14 mouse cellular contexts compared by ENCODE assay signal in genomic region chr2:35854877-35855276, GRCm38 (mm10).
DNase-seq lines count a peak whose midpoint lies in the region; ATAC-seq and TF ChIP-seq lines count a peak whose summit lies in the region.
"Had no signal": no experiment of that assay in that cellular context is flagged by ENCODE, and none has a peak within 500 bp of the region (broad histone marks: within the 10 kb centered on the region; RNA-seq: fewer than 3 reads in every experiment).

No protein-coding gene starts in this region.

- 0 out of 2 replicates have a peak, but pooled peaks cover 3% of the 10 kb centered on the region for H3K4me1 ChIP-seq in forebrain, postnatal 0 days (ENCODE audit: insufficient read depth)
- peaks cover 8% of the 10 kb centered on the region for H3K4me1 ChIP-seq in forebrain, embryonic 14.5 days (ENCODE audit: control insufficient read depth, insufficient read depth, low read length)
- no peaks in the 10 kb centered on the region for H3K4me1 ChIP-seq in lung, postnatal 0 days (ENCODE audit: insufficient read depth, low read depth, low read length)
- peaks cover 37% of the 10 kb centered on the region for H3K4me1 ChIP-seq in embryonic facial prominence, embryonic 10.5 days

- no peak overlapping the region for H3K9ac ChIP-seq in forebrain, postnatal 0 days
- no peak overlapping the region for H3K9ac ChIP-seq in forebrain, embryonic 14.5 days (ENCODE audit: low read length)
- no peak overlapping the region for H3K9ac ChIP-seq in lung, postnatal 0 days (replicated peaks; ENCODE audit: low read depth)
- H3K9ac ChIP-seq: hindbrain, embryonic 12.5 days; midbrain, embryonic 13.5 days had no signal

- no peak for DNase-seq in forebrain, postnatal 0 days
- no peak for DNase-seq in forebrain, embryonic 14.5 days (ENCODE audit: low spot score)
- peak; percentile 32 for DNase-seq in lung, postnatal 0 days (ENCODE audit: low spot score)
- DNase-seq in lung, adult 18-20 months: no peak
- peak; percentile 32 for DNase-seq in embryonic facial prominence, embryonic 10.5 days (ENCODE audit: low spot score)
- peak; percentile 57 for DNase-seq in thymus, postnatal 14 days
- DNase-seq in heart, postnatal 4 days: no peak
- no peak for DNase-seq in right cerebral cortex, postnatal 10 days (ENCODE audit: low spot score in 2 of 2)
- DNase-seq: cerebellum, adult 11 months; gastrocnemius, postnatal 36 days had no signal

- TF ChIP-seq CTCF in forebrain, postnatal 0 days (IDR thresholded peaks at IDR 0.05; ENCODE audit: low read depth): peak; percentile 19; the same call in 1 of the 2 replicates
- TF ChIP-seq CTCF in lung, postnatal 0 days (IDR thresholded peaks at IDR 0.05): peak; percentile 48

- no peak overlapping the region for H3K4me3 ChIP-seq in forebrain, postnatal 0 days (ENCODE audit: low read depth, low read length)
- no peak overlapping the region for H3K4me3 ChIP-seq in forebrain, embryonic 14.5 days (ENCODE audit: low read depth, low read length)
- H3K4me3 ChIP-seq in lung, postnatal 0 days (ENCODE audit: low read depth, low read length): no peak overlapping the region
- H3K4me3 ChIP-seq in embryonic facial prominence, embryonic 10.5 days: no peak overlapping the region
- H3K4me3 ChIP-seq: erythroblast, embryonic 14.5 days; hindbrain, embryonic 12.5 days; midbrain, embryonic 13.5 days had no signal

- H3K9me3 ChIP-seq in forebrain, postnatal 0 days (ENCODE audit: low read length): no peaks in the 10 kb centered on the region
- no peaks in the 10 kb centered on the region for H3K9me3 ChIP-seq in forebrain, embryonic 14.5 days (replicated peaks; ENCODE audit: control insufficient read depth, low read length)
- no peaks in the 10 kb centered on the region for H3K9me3 ChIP-seq in lung, postnatal 0 days (ENCODE audit: low read length)
- no peaks in the 10 kb centered on the region for H3K9me3 ChIP-seq in embryonic facial prominence, embryonic 10.5 days
- H3K9me3 ChIP-seq: hindbrain, embryonic 12.5 days; midbrain, embryonic 13.5 days had no signal

- TF ChIP-seq EP300 in lung, postnatal 0 days (IDR thresholded peaks at IDR 0.05): no peak

- H3K27ac ChIP-seq in forebrain, postnatal 0 days (ENCODE audit: low read depth, low read length): no peak overlapping the region
- no peak overlapping the region for H3K27ac ChIP-seq in forebrain, embryonic 14.5 days (ENCODE audit: low read depth, low read length)
- H3K27ac ChIP-seq in lung, postnatal 0 days (ENCODE audit: low read length): no peak overlapping the region
- H3K27ac ChIP-seq in embryonic facial prominence, embryonic 10.5 days (replicated peaks): no peak overlapping the region
- H3K27ac ChIP-seq: hindbrain, embryonic 12.5 days; midbrain, embryonic 13.5 days had no signal

- no peaks in the 10 kb centered on the region for H3K36me3 ChIP-seq in forebrain, postnatal 0 days (ENCODE audit: insufficient read depth)
- H3K36me3 ChIP-seq in forebrain, embryonic 14.5 days (ENCODE audit: control insufficient read depth, insufficient read depth, low read length): no peaks in the 10 kb centered on the region
- no peaks in the 10 kb centered on the region for H3K36me3 ChIP-seq in lung, postnatal 0 days (ENCODE audit: insufficient read depth, low read length)
- H3K36me3 ChIP-seq in embryonic facial prominence, embryonic 10.5 days (replicated peaks): no peaks in the 10 kb centered on the region
- H3K36me3 ChIP-seq: hindbrain, embryonic 12.5 days; midbrain, embryonic 13.5 days had no signal

- 39% methylated on average over 5 of the region's 5 CpGs for WGBS in forebrain, postnatal 0 days
- 35% methylated on average over 5 of the region's 5 CpGs for WGBS in forebrain, embryonic 14.5 days
- WGBS in lung, postnatal 0 days: 32% methylated on average over 5 of the region's 5 CpGs
- WGBS in embryonic facial prominence, embryonic 10.5 days: 37% methylated on average over 5 of the region's 5 CpGs

- H3K4me2 ChIP-seq in forebrain, postnatal 0 days (ENCODE audit: low read depth): no peak overlapping the region
- no peak overlapping the region for H3K4me2 ChIP-seq in forebrain, embryonic 14.5 days (ENCODE audit: low read length)
- H3K4me2 ChIP-seq in lung, postnatal 0 days (replicated peaks; ENCODE audit: low read depth, low read length): no peak overlapping the region
- H3K4me2 ChIP-seq: hindbrain, embryonic 12.5 days; midbrain, embryonic 13.5 days had no signal

- no peaks in the 10 kb centered on the region for H3K27me3 ChIP-seq in forebrain, postnatal 0 days (ENCODE audit: insufficient read depth, low read length)
- no peaks in the 10 kb centered on the region for H3K27me3 ChIP-seq in forebrain, embryonic 14.5 days (replicated peaks; ENCODE audit: control insufficient read depth, insufficient read depth, low read length)
- no peaks in the 10 kb centered on the region for H3K27me3 ChIP-seq in lung, postnatal 0 days (replicated peaks; ENCODE audit: insufficient read depth, low read length)
- peaks cover 11% of the 10 kb centered on the region for H3K27me3 ChIP-seq in embryonic facial prominence, embryonic 10.5 days (replicated peaks; ENCODE audit: low read depth, poor library complexity, severe bottlenecking)
- H3K27me3 ChIP-seq: hindbrain, embryonic 12.5 days; midbrain, embryonic 13.5 days had no signal

- ATAC-seq in forebrain, postnatal 0 days: no peak
- no peak for ATAC-seq in forebrain, embryonic 14.5 days
- no peak for ATAC-seq in lung, postnatal 0 days
- ATAC-seq: activated CD4-positive, CD25-positive, alpha-beta regulatory T cell, adult 4 months; midbrain, embryonic 13.5 days had no signal

Comparison
In these comparisons a context has a peak if more than half of its experiments do, and no peak if none do; other contexts are left out.
1. DNase-seq: peak in lung, postnatal 0 days (single experiment), embryonic facial prominence, embryonic 10.5 days (single experiment) and thymus, postnatal 14 days (single experiment); none in forebrain, postnatal 0 days (single experiment), forebrain, embryonic 14.5 days (single experiment), lung, adult 18-20 months (0 of 2), heart, postnatal 4 days (single experiment) and right cerebral cortex, postnatal 10 days (0 of 2).